Mouse (Mus musculus): Measurements from ENCODE around the gene Gm3015. TPM values are rescaled to one million over a fixed set of nuclear protein-coding genes. Genes with fewer than 3 reads are reported as not detected.
"Not testable (repeated sequence)": the region's sequence is repeated elsewhere in the genome, so short reads cannot be mapped to it uniquely, and the experiment has no call there.

Gene Gm3015
- not detected for total RNA-seq (2022)

DNA sequence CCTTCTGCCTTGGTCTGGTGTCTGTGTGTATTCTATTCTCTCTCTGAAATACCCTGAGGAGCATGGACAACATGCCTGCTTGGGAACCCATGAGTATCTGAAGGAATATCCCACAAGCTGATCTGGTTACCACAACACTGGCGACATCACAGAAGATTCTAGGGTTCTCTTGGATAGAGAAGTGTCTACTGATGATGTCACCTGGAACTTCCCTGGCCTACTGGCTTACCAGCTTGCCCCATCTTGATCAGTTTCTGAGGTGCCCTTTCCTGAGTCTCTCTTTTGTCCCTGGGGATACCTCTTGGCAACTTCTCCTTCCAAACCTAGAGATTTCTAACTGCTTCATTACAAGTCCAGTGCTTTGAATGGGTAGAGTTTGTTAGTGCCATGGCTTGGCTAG, at the start of gene Gm3015:
Gm3015 (minus strand) TSS at position 101 of the 400 bp plus-strand sequence.
- DNase-seq (ENCODE audit: low spot score), result not testable (repeated sequence)

DNA sequence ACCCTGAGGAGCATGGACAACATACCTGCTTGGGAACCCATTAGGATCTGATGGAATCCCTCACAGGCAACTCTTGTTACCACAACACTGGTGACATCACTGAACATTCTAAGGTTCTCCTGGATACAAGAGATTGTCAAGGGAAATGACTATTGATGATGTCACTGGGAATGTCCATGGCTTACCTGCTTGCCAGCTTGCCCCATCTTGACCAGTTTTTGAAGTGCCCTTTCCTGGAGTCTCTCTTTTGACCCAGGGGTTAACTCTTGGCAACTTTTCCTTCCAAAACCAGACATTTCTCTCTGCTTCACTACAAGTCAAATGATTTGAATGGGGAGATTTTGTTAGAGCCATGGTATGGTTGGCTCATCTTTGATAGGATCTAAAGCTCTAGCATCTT, 29.3 kb upstream of the Gm3015 start, which contains the start of gene Gm10377:
Gm10377 (minus strand) TSS at position 101 of the 400 bp plus-strand sequence.
- DNase-seq (ENCODE audit: low spot score), result not testable (repeated sequence)

Other genes with a start within 250 kb of the Gm3015 start
- gene Gm8024, start 244.5 kb downstream of the Gm3015 start, total RNA-seq (2022), result not detected
- not detected for gene Gm17124, start 168.9 kb downstream of the Gm3015 start, total RNA-seq (2022)
- not detected for gene Gm3633, start 126.9 kb downstream of the Gm3015 start, total RNA-seq (2022)
- not detected for gene Gm10378, start 112.9 kb downstream of the Gm3015 start, total RNA-seq (2022)
- not detected for gene Gm10377, start 29.2 kb upstream of the Gm3015 start, total RNA-seq (2022)
- gene Gm21977, start 84.7 kb upstream of the Gm3015 start, total RNA-seq (2022), result not detected
- gene Gm8082, start 224.8 kb upstream of the Gm3015 start, total RNA-seq (2022), result not detected
- gene Gm10376, start 246.8 kb upstream of the Gm3015 start, total RNA-seq (2022), result not detected